Mouse (Mus musculus): ENCODE measurements around the gene Mfrp. TPM values are rescaled to one million over a fixed set of nuclear protein-coding genes. Genes with fewer than 3 reads are reported as not detected.

Mfrp gene
- total and polyA plus RNA-seq, 3 experiments: 0.10 TPM; not detected in 2

DNA sequence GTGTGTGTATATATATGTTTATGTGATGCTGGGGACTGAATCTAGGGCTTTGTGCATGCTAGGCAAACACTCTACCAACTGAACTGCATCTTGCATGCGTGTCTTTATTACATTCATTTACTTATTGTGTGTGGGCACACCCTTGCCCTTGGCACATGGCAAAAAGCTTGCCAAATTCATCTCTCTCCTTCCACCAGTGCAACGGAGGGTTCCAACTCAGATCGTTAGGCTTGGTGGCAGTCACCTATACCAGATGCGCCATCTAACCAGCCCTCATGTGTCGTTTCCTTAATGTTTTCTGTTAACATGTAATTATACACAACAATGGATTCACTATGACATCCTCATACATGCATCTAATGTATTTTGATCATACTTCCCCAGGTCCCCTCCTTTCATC is 19.3 kb upstream of the Mfrp start:
- Histone ChIP-seq H3K9ac (ENCODE audit: control insufficient read depth, low read depth, low read length, poor library complexity, severe bottlenecking) (no peak overlapping the region), H3K4me3 (ENCODE audit: control insufficient read depth in 1 of 2, insufficient read depth in 1 of 2, low read depth in 2 of 2, low read length in 2 of 2) (no peak overlapping the region), H3K27ac (ENCODE audit: control insufficient read depth, low read depth, low read length) (no peak overlapping the region), H3K4me1 (ENCODE audit: control insufficient read depth in 1 of 2, insufficient read depth in 2 of 2, low read length in 2 of 2) (peaks cover 0 to 21% of the 10 kb centered on the region in 2 experiments; a peak in 3 of 4 replicates), H3K9me3 (replicated peaks; ENCODE audit: insufficient read depth, low read length) (no peaks in the 10 kb centered on the region), H3K36me3 (ENCODE audit: control insufficient read depth in 1 of 2, insufficient read depth in 2 of 2, low read length in 2 of 2) (peaks cover 0 to 3% of the 10 kb centered on the region in 2 experiments; a peak in 1 of 4 replicates), H3K79me2 (ENCODE audit: control insufficient read depth, insufficient read depth, low read length, poor library complexity) (no peaks in the 10 kb centered on the region; the same call in 1 of the 2 replicates), H3K27me3 (ENCODE audit: control insufficient read depth in 1 of 2, insufficient read depth in 2 of 2, low read length in 2 of 2) (no peaks in the 10 kb centered on the region)
- no peak for DNase-seq (ENCODE audit: low read depth, low spot score)
- TF ChIP-seq TCF12 (IDR thresholded peaks at IDR 0.05; ENCODE audit: low read depth, low read length) (no peak), MAFK (IDR thresholded peaks at IDR 0.05; ENCODE audit: borderline replicate concordance, low read depth, low read length) (no peak), POLR2AphosphoS2 (IDR thresholded peaks at IDR 0.05; ENCODE audit: low read length) (no peak), NELFE (IDR thresholded peaks at IDR 0.05; ENCODE audit: low read depth, low read length) (no peak), BHLHE40 (IDR thresholded peaks at IDR 0.05; ENCODE audit: borderline replicate concordance, low read depth, low read length) (no peak), SIN3A (IDR thresholded peaks at IDR 0.05; ENCODE audit: low read length) (no peak), ZNF384 (IDR thresholded peaks at IDR 0.05; ENCODE audit: low read depth, low read length) (no peak), POLR2A (IDR thresholded peaks at IDR 0.05; ENCODE audit: control insufficient read depth in 1 of 2, insufficient read depth in 1 of 2, low read depth in 1 of 2, low read length in 2 of 2, poor library complexity in 1 of 2) (no peak), USF1 (IDR thresholded peaks at IDR 0.05; ENCODE audit: low read depth, low read length) (no peak), HCFC1 (IDR thresholded peaks at IDR 0.05; ENCODE audit: low read depth, low read length) (no peak), CHD1 (IDR thresholded peaks at IDR 0.05; ENCODE audit: low read depth, low read length) (no peak), GATA1 (IDR thresholded peaks at IDR 0.05; ENCODE audit: low read depth, low read length) (no peak), SMC3 (IDR thresholded peaks at IDR 0.05; ENCODE audit: low read depth, low read length) (no peak), JUND (IDR thresholded peaks at IDR 0.05; ENCODE audit: low read depth, low read length) (no peak), MAZ (IDR thresholded peaks at IDR 0.05; ENCODE audit: low read depth, low read length) (no peak), ELF1 (IDR thresholded peaks at IDR 0.05; ENCODE audit: low read depth, low read length) (no peak), TAL1 (IDR thresholded peaks at IDR 0.05; ENCODE audit: low read length) (no peak)

DNA sequence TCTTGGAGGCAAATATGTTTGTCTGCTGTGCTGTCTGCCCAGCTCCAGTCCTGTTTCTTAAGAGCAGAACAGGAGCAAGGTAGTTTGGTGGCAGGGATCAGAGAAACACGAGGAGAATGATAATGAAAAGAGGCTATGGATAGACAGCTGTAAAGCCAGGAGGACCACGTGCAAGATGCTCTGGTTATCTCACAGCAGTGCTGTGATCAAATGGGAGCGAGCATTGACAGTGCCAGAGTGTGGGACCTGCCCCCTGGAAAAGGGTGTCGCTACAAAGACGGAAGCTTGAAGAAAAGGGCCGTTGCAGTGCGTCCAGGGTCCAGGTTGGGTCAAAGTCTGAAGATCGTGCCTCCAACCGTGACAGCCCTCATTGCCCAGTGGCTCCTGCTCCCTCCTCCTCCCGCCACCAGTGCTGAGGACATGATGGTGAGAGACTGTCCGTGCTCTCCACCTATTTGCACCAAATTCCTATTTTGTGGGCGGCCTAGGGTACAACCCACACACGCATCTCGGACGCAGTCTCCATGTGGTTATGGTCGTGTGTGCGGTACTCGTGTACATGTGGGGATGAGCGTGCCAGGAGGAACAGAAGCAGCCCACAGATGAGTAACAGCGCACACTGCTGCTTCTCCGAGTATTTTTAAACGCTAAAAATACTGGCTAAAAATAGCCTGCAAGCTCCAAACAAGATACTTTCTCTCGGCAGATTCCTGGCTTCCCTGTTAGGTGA is 18.0 kb upstream of the Mfrp start:
- H3K27me3 ChIP-seq (ENCODE audit: control insufficient read depth in 1 of 2, insufficient read depth in 2 of 2, low read length in 2 of 2): no peaks in the 10 kb centered on the region
- DNase-seq (ENCODE audit: low read depth, low spot score): peak; percentile 61
- H3K27ac ChIP-seq (ENCODE audit: control insufficient read depth, low read depth, low read length): peak overlapping the region; percentile 9
- no peaks in the 10 kb centered on the region; the same call in 1 of the 2 replicates for H3K79me2 ChIP-seq (ENCODE audit: control insufficient read depth, insufficient read depth, low read length, poor library complexity)
- H3K9ac ChIP-seq (ENCODE audit: control insufficient read depth, low read depth, low read length, poor library complexity, severe bottlenecking): peak overlapping the region; percentile 59
- TF ChIP-seq MXI1 (IDR thresholded peaks at IDR 0.05; ENCODE audit: low read depth, low read length) (peak; percentile 88), CTCF (IDR thresholded peaks at IDR 0.05 in 2 of 3, conservative IDR thresholded peaks at IDR 0.05 in 1 of 3; ENCODE audit: control insufficient read depth in 1 of 3, insufficient read depth in 1 of 3, low read depth in 2 of 3, low read length in 3 of 3, poor library complexity in 1 of 3, severe bottlenecking in 1 of 3) (no peak), GATA1 (IDR thresholded peaks at IDR 0.05; ENCODE audit: low read depth, low read length) (0 out of 2 replicates have a peak, but pooled peaks have one; percentile 26), MAX (IDR thresholded peaks at IDR 0.05; ENCODE audit: low read length) (peak; percentile 82), MYC (IDR thresholded peaks at IDR 0.05; ENCODE audit: low read depth, low read length) (peak; percentile 75), EP300 (IDR thresholded peaks at IDR 0.05; ENCODE audit: low read depth in 1 of 2, low read length in 2 of 2) (0 out of 4 replicates have a peak, but pooled peaks of 1 of the 2 experiments have one; percentile 7), ETS1 (IDR thresholded peaks at IDR 0.05; ENCODE audit: low read depth, low read length) (peak; percentile 36), POLR2A (IDR thresholded peaks at IDR 0.05; ENCODE audit: control insufficient read depth in 1 of 2, insufficient read depth in 1 of 2, low read depth in 1 of 2, low read length in 2 of 2, poor library complexity in 1 of 2) (peak in 1 of 2 experiments; percentile 23; a peak in 1 of 4 replicates), SIN3A (IDR thresholded peaks at IDR 0.05; ENCODE audit: low read length) (peak; percentile 36), USF1 (IDR thresholded peaks at IDR 0.05; ENCODE audit: low read depth, low read length) (peak; percentile 64), NRF1 (IDR thresholded peaks at IDR 0.05; ENCODE audit: insufficient read depth, low read depth, low read length, poor library complexity, severe bottlenecking) (no peak)
- H3K4me3 ChIP-seq (ENCODE audit: control insufficient read depth in 1 of 2, insufficient read depth in 1 of 2, low read depth in 2 of 2, low read length in 2 of 2): peak overlapping the region; percentile 47 to 87
- H3K4me1 ChIP-seq (ENCODE audit: control insufficient read depth in 1 of 2, insufficient read depth in 2 of 2, low read length in 2 of 2): peaks cover 0 to 23% of the 10 kb centered on the region in 2 experiments; a peak in 3 of 4 replicates
- peaks cover 0 to 4% of the 10 kb centered on the region in 2 experiments; a peak in 2 of 4 replicates for H3K36me3 ChIP-seq (ENCODE audit: control insufficient read depth in 1 of 2, insufficient read depth in 2 of 2, low read length in 2 of 2)
- H3K9me3 ChIP-seq (replicated peaks; ENCODE audit: insufficient read depth, low read length): no peaks in the 10 kb centered on the region
